23 mouse cellular contexts compared by ENCODE assay signal in the genomic region with DNA sequence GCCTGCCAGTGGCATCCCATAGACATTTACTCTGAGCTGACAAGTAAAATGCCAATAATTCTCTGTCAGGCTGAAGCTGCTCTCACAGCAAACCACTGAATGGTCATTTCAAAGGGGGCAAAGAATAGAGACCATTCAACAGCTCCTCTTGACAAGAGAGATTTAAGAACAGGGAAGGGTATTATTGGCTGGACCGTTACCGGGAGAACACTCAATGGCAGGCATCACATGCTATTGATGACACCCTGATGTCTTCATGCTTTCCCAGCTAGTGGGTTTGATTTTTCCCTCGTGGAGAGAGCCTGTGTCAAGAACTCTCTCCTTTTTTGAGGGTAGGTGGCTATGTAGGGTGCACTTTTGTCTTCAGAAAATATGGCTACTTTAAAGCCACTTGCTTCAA.
A peak's percentile ranks its signal among the peaks of the same experiment; 100 is the strongest.
DNase-seq lines count a peak whose midpoint lies in the region; ATAC-seq lines count a peak whose summit lies in the region.
"Had no signal": no experiment of that assay in that cellular context is flagged by ENCODE, and none has a peak within 500 bp of the region (broad histone marks: within the 10 kb centered on the region; RNA-seq: fewer than 3 reads in every experiment).

No protein-coding gene starts in this region.

- ATAC-seq in neural tube, embryonic 11.5 days (ENCODE audit: insufficient read depth, low FRiP score, low TSS enrichment): peak; percentile 60; the same call in 1 of the 2 replicates
- no peak for ATAC-seq in CD4-positive, CD25-positive, alpha-beta regulatory T cell, adult 4 months
- ATAC-seq: forebrain, embryonic 16.5 days; intestine, embryonic 16.5 days had no signal

- WGBS in neural tube, embryonic 11.5 days: 36% methylated on average over 3 of the region's 3 CpGs

- H3K4me3 ChIP-seq in neural tube, embryonic 11.5 days (ENCODE audit: low read depth, low read length): no peak overlapping the region
- H3K4me3 ChIP-seq: embryonic facial prominence, embryonic 13.5 days; forebrain, embryonic 10.5 days; hindbrain, embryonic 12.5 days; limb, embryonic 13.5 days; lung, embryonic 15.5 days had no signal

- no peaks in the 10 kb centered on the region for H3K36me3 ChIP-seq in neural tube, embryonic 11.5 days (ENCODE audit: control insufficient read depth, insufficient read depth, low read length)
- H3K36me3 ChIP-seq: embryonic facial prominence, embryonic 13.5 days; forebrain, embryonic 10.5 days; hindbrain, embryonic 12.5 days; limb, embryonic 13.5 days; lung, embryonic 15.5 days had no signal

- H3K9me3 ChIP-seq in neural tube, embryonic 11.5 days (ENCODE audit: control insufficient read depth, low read length): no peaks in the 10 kb centered on the region
- H3K9me3 ChIP-seq: embryonic facial prominence, embryonic 13.5 days; forebrain, embryonic 10.5 days; hindbrain, embryonic 12.5 days; limb, embryonic 13.5 days; lung, embryonic 15.5 days had no signal

- peak; percentile 50 for DNase-seq in heart, adult 11 months
- DNase-seq in heart, postnatal 4 days: no peak
- DNase-seq in retina, embryonic 14.5 days (ENCODE audit: low spot score): peak; percentile 5
- DNase-seq in retina, postnatal 1 day: no peak
- DNase-seq in neural tube, embryonic 11.5 days (ENCODE audit: low spot score): peak; percentile 14
- DNase-seq in thymus, postnatal 4 days: no peak
- DNase-seq: adrenal gland, postnatal 25 days; cerebellum, adult 18-20 months; heart, postnatal 14 days; kidney, adult 8-10 months; kidney, postnatal 4 days; right cerebral cortex, postnatal 14 days; thymus, postnatal 25 days had no signal

- no peak overlapping the region for H3K4me2 ChIP-seq in neural tube, embryonic 11.5 days (ENCODE audit: low read depth)
- H3K4me2 ChIP-seq: embryonic facial prominence, embryonic 13.5 days; hindbrain, embryonic 12.5 days; limb, embryonic 13.5 days; liver, embryonic 11.5 days; lung, embryonic 15.5 days had no signal

- H3K27me3 ChIP-seq in neural tube, embryonic 11.5 days (ENCODE audit: control insufficient read depth, insufficient read depth, low read length): no peaks in the 10 kb centered on the region
- H3K27me3 ChIP-seq: embryonic facial prominence, embryonic 13.5 days; hindbrain, embryonic 12.5 days; limb, embryonic 13.5 days; lung, embryonic 15.5 days had no signal

- H3K4me1 ChIP-seq in neural tube, embryonic 11.5 days (ENCODE audit: control insufficient read depth, insufficient read depth, low read length): 0 out of 2 replicates have a peak, but pooled peaks cover 3% of the 10 kb centered on the region
- H3K4me1 ChIP-seq: embryonic facial prominence, embryonic 13.5 days; hindbrain, embryonic 12.5 days; limb, embryonic 13.5 days; lung, embryonic 15.5 days had no signal

- H3K27ac ChIP-seq in neural tube, embryonic 11.5 days (ENCODE audit: low read depth, low read length): no peak overlapping the region
- H3K27ac ChIP-seq: embryonic facial prominence, embryonic 13.5 days; forebrain, embryonic 10.5 days; hindbrain, embryonic 12.5 days; kidney, postnatal 0 days; limb, embryonic 13.5 days; lung, embryonic 15.5 days had no signal

- no peak overlapping the region for H3K9ac ChIP-seq in neural tube, embryonic 11.5 days (ENCODE audit: low read length)
- H3K9ac ChIP-seq: embryonic facial prominence, embryonic 13.5 days; hindbrain, embryonic 12.5 days; limb, embryonic 13.5 days; lung, embryonic 15.5 days had no signal

Comparison
In these comparisons a context has a peak if more than half of its experiments do, and no peak if none do; other contexts are left out.
1. DNase-seq: peak in heart, adult 11 months (single experiment), retina, embryonic 14.5 days (single experiment) and neural tube, embryonic 11.5 days (single experiment); none in heart, postnatal 4 days (single experiment), retina, postnatal 1 day (single experiment) and thymus, postnatal 4 days (single experiment).